In genomic region chr7:80923165-80923564, GRCm38 (mm10) we compare ENCODE assay signal across 18 mouse cellular contexts. TPM values are rescaled to one million over a fixed set of nuclear protein-coding genes. Genes with fewer than 3 reads are reported as not detected.
"Had no signal": no experiment of that assay in that cellular context is flagged by ENCODE, and none has a peak within 500 bp of the region (broad histone marks: within the 10 kb centered on the region; RNA-seq: fewer than 3 reads in every experiment).

No protein-coding gene starts in this region.

- H3K27me3 ChIP-seq: kidney, embryonic 15.5 days; liver, embryonic 13.5 days; midbrain, embryonic 12.5 days; neural tube, embryonic 13.5 days had no signal

- DNase-seq: kidney, postnatal 10 days; kidney, postnatal 36 days; layer of hippocampus, postnatal 36 days; liver, embryonic 13.5 days; lung, adult 2 months; lung, postnatal 14 days; lung, postnatal 4 days; retina, postnatal 1 day; right cerebral cortex, postnatal 25 days; thymus, adult 18-20 months; thymus, postnatal 36 days had no signal

- H3K4me3 ChIP-seq: kidney, embryonic 15.5 days; left cerebral cortex, adult 2 months; liver, embryonic 13.5 days; midbrain, embryonic 12.5 days; myocyte; neural tube, embryonic 13.5 days had no signal

- H3K27ac ChIP-seq: kidney, embryonic 15.5 days; left cerebral cortex, adult 2 months; liver, embryonic 13.5 days; midbrain, embryonic 12.5 days; neural tube, embryonic 13.5 days had no signal

- H3K4me1 ChIP-seq: kidney, embryonic 15.5 days; midbrain, embryonic 12.5 days; neural tube, embryonic 13.5 days had no signal

- H3K4me2 ChIP-seq: kidney, embryonic 15.5 days; liver, embryonic 13.5 days; midbrain, embryonic 12.5 days; neural tube, embryonic 13.5 days had no signal

- H3K9me3 ChIP-seq: kidney, embryonic 15.5 days; liver, embryonic 13.5 days; midbrain, embryonic 12.5 days; neural tube, embryonic 13.5 days had no signal

- H3K9ac ChIP-seq: kidney, embryonic 15.5 days; liver, embryonic 13.5 days; midbrain, embryonic 12.5 days; neural tube, embryonic 13.5 days had no signal

- ATAC-seq: midbrain, embryonic 16.5 days had no signal

RNA-seq across cellular contexts. Expression of gene Nmb, which starts 18.3 kb away (rescaled TPM):
- total RNA-seq: megakaryocyte-erythroid progenitor cell, adult 5-6 weeks had no signal
